Mouse (Mus musculus): ENCODE results near the gene Sco1.

Gene Sco1

DNA sequence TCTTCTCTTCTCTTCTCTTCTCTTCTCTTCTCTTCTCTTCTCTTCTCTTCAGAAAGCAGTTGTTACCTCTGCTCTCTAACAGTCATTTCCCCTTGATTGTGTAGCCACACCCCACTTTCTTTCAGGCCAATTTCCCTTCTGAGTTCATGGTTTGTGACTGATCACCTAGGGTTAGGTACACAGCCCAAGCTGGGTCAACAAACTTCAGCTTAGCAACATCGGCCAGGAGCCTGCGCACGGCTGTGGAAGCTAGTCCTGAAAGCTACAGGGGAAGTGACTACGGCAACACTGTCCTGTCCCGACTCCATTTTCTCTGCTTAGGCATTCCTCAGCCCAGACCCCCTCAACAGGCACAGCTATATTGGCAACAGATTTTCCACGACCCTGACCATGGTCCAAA lies 7.5 kb upstream of the Sco1 start:
- DNase-seq: no peak

DNA sequence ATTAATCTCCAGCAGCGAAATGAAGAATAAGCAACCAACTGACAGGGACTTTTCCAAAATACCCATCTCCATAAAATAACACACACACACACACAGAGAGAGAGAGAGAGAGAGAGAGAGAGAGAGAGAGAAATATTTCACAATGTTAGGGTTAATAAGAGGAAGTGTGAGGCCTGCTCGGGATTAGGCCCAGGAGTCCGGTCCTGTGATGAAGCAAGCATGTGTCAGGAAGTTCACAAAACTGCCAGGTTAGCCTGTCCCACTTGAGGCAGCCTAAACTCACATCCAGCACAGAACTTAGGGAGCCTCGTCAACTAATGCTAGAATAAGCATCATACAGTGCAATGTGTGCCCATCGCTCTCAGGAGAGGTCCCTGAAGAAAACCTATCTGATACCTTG lies 5.3 kb upstream of the Sco1 start:
- DNase-seq: no peak

- DNase-seq: no peak
These were observed 4.0 kb upstream of the Sco1 start for GRCm38 (mm10) chr11:67048496-67048895.

DNA sequence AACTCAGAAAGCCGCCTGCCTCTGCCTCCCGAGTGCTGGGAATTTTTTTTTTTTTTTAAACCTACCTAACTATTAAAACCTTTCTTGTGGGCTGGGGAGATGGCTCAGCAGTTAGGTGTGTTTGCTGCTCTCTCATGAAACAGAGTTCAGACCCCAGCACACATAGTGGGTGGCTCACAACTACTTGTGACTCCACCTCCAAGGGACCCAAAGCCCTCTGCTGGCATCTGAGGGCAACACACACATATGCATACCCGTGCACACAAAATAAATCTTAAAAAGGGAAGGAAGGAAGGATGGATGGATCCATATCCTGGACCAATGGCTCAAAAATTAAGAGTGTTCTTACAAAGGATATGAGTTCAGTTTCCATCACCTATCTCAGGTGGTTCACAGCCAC lies 3.2 kb upstream of the Sco1 start:
- DNase-seq: no peak

DNA sequence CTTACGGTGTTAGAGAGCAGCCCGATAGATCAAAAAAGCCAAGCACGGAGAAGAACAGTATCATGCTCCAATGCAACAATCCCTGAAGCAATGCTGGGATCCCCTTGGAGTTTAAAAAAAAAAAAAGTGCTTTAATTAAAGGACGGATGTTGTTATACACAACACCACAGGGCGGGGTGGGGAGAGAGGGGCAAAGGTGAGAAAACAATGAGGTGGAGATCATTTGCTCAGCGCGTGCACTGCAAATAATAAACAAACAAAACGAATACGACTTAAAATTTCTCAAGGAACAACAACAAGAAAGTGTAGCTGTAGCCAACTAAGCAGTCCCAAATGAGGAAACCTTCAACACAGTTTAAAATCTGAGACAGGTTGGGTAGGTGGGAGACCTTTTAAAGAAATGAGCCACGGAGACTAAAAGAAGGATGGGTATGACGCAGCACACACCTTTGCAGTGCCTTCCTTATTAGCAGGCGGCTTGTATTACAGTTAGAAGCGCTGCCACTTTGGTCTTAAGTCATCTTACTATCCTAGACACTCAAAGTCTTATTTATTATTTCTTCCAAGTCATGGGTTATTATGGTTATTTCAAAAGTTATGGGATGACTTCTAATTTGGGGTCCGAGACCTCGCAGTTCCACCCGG lies 672 bp upstream of the Sco1 start:
- no peak for DNase-seq

DNA sequence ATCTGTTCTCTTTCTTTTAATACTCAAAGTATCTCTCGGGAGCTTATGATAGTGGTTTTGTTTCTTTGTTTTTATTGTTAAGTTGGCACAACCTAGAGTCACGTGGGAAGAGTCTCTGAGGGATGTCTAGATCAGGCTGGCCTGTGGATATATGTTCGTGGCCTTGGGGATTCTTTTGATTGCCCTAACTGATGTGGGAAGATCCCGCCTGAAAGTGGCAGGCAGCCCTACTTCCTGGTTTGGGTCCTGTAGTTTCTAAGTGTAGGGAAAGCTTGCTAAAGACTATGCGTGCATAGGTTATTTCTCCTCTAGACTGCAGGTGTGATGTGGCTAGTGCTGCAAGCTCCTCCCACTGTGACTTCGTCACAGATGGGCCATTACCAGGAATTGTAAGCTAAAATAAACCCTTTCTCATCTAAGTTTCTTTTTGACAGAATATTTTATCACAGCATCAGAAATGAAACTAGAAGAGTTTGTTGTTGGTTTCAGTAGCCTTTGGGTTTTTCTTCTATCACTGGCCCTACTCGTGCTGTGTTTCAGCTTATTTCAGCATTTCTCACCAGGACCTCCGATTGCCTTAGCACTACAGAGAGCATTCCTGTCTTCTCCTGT lies 2.4 kb downstream of the Sco1 start:
- DNase-seq: no peak

DNA sequence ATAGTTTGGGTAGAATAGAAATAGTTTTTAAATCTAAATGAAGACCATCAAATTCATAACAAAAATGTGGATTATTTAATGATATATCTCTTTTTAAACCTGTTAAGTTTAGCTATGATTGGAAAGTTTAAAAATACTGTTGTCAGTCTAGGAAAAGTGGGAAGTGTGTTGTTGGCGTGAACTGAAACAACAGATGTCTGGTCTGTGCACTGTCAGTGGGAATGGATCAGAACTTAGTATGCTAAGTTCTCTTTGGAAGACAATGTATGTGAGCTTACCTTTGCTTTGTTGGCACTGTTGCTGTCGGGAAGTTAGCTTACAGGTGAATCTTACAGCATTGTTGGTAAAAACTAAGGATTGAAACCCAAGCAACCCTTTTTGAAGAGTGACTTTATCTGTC lies 8.8 kb downstream of the Sco1 start:
- DNase-seq: no peak

- no peak for DNase-seq
These were observed 10.3 kb downstream of the Sco1 start for GRCm38 (mm10) chr11:67062726-67063125.

- no peak for DNase-seq
These were observed 15.3 kb downstream of the Sco1 start for GRCm38 (mm10) chr11:67067741-67068140.

DNA sequence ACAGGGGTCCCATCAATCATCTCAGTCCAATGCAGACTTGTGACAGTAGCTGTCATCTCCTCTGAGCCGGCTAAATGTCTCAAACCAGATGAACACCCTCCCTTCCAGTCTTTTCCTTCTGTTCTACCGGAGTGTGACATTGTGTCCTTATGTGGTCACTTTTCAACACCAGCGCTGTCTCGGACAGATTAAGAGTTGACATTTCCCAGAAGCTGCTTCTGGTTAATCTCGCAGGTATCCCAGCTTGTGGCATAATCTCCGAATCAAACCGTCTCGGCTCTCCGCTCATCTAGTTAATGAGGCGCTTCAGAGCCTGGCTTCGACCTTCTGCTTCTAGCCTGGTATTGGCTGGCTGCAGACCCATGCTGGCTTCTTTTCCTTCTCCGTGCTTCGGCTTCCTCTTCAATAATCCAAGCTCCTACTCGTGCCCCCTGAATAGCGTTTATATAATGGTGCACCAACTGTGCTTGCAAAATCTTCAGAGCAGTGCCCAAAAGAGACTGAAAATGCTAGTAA lies 20.2 kb downstream of the Sco1 start:
- DNase-seq: no peak

DNA sequence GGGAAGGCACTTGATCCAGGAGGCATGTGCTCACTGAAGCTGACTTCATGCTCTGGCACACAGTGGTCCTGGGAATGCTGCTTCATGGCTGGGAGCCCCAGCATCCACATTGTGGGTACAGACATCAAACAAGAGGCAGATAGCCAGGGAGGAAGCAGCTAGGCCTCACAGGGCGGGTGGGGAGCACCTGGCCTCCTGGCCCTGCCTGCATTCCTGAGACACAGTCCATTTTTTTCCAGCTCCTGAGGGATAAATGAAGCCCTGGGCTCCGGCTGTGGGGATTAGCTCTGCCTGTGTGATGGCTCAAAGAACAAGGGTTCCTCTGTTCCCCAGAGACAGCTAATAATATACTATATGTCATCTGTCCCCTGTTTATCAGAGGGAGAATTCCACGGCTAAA lies 22.6 kb downstream of the Sco1 start:
- no peak for DNase-seq

DNA sequence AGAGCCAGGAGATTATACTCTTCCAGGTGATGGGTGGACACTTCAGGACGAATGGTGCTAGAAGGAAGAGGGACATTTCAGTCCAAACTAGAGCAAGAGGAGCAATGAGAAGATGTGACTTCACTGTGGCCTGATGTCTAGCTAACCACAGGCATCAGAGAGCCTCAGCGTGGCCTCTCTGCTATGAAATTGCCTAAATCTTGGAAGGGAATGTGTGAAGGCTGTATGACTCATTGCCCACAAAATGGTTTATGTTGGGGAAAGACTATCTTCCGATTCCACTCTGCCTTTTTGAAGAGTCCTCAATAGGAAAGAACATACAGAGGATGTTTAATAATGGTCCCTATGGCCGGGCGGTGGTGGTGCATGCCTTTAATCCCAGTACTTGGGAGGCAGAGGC lies 24.3 kb downstream of the Sco1 start:
- DNase-seq: no peak

DNA sequence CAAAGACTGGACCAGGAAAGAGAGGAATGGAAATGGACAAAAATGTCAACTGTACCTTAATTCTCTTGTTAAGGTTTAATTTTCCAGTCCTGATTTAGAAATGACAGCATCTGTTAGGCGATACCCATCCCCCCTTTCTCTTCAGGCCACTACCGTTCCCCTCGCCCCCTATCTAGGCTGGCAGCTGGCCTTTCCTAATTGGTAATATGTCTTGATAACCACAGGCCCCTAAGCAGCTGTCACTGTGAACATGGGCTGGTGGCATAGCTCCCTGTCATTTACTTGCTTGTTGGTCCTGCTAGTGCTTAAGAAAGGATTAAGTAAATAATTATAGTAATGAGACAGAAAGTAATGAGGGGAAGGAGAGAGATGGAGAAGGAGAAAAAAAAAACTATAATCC lies 25.0 kb downstream of the Sco1 start:
- DNase-seq: no peak

- DNase-seq: no peak
These were observed 25.5 kb downstream of the Sco1 start, which contains the start of gene Myh3 for GRCm38 (mm10) chr11:67078000-67078399. TSS of gene Myh3 (plus strand) at chr11:67078300.

DNA sequence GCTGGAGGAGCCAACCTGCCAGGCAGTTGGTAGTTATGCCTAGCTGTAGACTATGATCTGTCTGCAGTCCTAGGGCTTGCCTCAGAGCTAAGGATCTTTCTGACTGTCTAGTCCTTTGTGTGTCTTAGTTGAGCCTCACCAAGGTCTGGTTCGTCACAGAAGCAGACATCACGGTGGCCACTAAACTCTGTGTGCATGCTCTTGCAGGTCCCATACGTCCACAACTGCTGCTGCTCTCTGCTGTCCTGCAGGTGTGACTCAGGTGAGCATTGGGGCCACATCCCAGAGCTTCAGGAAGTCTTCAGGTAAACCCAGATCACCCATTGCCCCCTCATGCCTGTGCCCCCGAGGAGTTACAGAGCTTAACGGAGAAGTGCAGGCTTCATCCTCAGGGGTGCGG lies 26.4 kb downstream of the Sco1 start:
- DNase-seq: no peak

- no peak for DNase-seq
These were observed 27.3 kb downstream of the Sco1 start for GRCm38 (mm10) chr11:67079740-67080139.

DNA sequence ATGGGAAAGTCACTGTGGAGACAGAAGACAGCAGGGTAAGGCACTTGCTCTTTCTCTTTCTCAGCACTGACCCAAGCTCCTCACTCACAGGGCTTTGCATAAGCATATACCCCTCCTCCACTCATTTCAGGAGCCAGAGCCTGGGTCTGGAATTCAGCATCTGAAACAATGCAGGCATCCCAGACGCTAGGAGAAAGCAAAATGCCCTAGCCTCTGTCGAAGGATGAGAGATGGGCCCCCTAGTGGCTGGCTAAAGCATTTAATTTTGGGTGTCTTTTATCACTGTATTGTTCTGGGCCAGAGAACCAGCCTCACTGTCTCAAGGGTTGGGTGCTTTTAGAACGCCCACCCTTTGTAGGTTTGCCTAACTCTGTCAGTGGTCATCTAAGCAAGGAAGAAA lies 27.7 kb downstream of the Sco1 start:
- peak; percentile 54 for DNase-seq

DNA sequence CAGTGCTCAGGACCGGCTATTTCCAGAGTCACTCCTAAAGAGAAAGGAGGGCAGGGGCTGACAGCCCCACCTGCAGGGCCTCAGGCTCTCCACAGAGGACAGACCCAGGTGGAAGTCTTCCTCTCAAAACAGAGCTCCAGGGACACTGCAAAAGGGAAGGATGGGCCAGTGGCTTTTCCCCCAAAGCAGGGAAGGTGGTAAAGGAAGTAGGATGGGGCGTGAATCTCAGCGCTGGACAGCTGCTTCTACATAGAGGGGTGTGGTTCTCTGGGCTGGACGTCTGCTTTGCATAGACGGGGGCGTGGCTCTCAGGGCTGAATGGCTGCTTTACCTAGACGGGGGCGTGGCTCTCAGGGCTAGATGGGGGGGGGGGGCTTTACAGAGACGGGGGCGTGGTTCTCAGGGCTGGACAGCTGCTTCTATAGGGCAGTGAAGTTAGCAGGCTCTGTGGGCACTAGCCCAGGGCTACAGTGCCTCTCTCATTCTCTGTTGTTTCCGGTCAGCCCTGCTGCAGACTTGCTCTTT lies 28.7 kb downstream of the Sco1 start:
- DNase-seq: peak; percentile 71

DNA sequence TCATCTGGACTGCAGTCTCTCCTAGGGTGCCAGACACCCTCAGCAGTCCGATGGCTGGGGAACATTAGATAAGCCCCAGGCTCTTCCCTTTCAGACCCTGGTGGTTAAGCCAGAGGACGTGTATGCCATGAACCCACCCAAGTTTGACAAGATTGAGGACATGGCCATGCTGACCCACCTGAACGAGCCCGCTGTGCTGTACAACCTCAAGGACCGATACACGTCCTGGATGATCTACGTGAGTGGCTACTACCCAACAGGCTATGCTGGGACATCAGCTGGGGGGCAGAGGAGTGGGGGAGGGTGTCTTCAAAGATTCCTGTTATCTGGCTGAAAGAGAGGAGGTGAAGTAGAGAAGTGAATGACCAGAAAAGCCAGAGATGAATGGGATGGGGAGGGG lies 29.7 kb downstream of the Sco1 start:
- DNase-seq: no peak

DNA sequence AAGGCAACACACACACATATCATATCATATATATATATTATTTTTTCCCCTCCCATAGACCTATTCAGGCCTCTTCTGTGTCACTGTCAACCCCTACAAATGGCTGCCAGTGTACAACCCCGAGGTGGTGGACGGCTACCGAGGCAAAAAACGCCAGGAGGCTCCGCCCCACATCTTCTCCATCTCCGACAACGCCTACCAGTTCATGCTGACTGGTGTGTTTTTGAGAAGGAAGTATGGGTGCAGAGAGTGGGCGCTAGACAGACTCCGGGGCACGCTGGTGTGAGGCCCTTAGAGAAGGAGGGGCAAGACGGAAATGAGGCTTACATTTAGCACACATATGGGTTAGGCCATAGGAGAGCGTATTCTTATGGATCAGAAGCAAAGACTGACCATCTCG lies 30.3 kb downstream of the Sco1 start:
- DNase-seq: no peak

- no peak for DNase-seq
These were observed 30.8 kb downstream of the Sco1 start for GRCm38 (mm10) chr11:67083239-67083638.

- no peak for DNase-seq
These were observed 31.4 kb downstream of the Sco1 start for GRCm38 (mm10) chr11:67083712-67084340.

GRCm38 (mm10) chr11:67085489-67085888 lies 33.0 kb downstream of the Sco1 start:
- peak; percentile 78 for DNase-seq

All from kidney, postnatal 14 days (tissue).